Mouse (Mus musculus): Measurements from ENCODE around the gene Mfsd4a. TPM values are rescaled to one million over a fixed set of nuclear protein-coding genes. Genes with fewer than 3 reads are reported as not detected.

The Mfsd4a gene
- total RNA-seq, 2 experiments from 2014 or later, result 0.25 to 0.52 TPM

DNA sequence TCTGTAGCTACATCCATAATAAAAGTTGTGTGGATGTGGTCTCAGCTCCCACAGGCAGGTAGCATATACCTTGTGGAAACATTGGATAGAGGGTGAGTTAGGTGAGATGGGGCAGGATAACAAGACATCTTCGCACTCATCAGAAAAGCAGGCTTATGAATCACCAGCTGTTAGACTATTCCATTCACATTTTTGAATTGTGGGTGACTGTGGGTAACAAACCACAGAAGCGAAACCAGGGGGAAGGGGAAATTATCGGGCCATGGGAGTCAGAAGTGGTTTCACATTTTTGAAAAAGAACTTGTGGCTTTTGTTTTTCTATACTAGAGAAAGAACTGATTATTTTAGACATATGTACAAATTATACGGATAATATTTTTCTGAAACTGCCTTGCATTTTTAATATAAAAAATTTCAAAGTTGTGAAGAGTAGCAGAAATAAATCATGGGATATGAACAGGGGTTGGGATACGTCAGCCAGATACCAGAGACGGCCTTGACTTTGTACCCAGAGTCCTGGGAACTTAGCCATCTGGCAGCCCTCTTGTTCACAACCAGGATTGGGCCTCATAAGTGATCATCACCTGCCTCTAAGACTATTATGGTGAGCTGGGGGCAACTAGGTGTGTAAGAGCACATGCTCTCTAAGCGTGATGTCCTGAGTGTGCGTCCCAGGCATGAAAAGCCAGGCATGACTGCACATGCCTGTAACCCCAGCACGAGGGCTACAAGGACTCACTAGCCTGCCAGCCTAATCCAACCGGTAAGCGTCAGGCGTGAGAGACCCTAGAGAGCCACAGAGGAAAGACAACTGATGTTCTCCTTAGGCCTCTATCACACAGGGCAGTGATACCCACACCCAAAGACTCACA, 74.5 kb downstream of the Mfsd4a start:
- ATAC-seq (replicated peaks; ENCODE audit: poor library complexity), result 0 out of 2 replicates have a peak, but pooled peaks have one; percentile 45

DNA sequence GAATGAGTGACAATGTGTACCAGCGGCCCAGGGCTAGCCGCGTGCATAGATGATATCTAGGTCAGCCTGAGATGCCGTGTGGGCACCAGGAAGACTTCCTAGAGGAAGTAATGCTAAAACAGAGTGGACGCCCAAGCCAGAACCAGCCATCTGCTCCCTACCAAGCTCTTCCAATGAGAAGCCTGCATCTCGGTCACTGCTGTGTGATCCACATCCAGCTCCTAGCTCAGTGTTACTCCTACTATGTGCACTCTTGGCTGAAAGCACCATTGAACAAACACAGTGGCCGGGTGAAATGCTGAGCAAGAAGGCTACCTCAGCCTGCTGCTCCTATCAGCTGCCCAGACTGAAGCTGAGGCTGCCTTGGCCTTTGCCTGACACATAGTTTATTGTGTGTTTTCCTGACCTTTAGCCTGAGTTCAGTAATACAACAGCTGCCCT, 75.3 kb downstream of the Mfsd4a start:
- ATAC-seq (replicated peaks; ENCODE audit: poor library complexity), result 0 out of 2 replicates have a peak, but pooled peaks have one; percentile 19

DNA sequence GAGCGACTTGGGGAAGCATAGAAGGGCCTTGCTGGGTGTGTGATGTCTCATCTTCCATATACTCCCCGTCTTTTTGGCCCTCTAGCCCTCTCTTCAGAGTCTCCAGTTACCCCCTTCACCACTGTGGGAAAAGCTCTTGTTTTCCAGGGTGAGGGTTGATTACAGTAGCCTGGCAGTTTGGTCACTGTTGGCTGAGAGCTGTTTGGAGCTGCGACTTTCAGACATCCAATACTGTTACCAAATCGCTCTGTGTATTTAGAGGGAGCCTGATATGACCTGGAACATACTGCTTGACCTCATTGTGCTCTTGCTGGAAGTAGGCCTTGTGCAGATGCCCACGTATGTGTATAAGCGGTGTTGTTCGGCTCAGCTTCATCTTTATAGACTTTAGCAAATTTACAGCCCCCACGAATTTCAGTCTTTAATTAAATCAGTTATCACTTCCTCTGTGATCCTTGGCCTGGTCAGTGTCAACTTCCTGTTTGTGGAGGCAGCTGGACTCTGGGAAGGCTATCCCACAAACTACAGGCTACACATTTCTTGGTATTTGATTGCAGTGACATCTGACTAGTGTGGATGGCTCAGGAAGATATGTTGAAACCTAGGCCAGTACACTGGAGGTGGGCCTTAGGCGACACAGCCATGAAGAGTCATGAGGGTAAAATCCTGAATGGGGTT, 77.6 kb downstream of the Mfsd4a start:
- no peak for ATAC-seq (replicated peaks; ENCODE audit: poor library complexity)

DNA sequence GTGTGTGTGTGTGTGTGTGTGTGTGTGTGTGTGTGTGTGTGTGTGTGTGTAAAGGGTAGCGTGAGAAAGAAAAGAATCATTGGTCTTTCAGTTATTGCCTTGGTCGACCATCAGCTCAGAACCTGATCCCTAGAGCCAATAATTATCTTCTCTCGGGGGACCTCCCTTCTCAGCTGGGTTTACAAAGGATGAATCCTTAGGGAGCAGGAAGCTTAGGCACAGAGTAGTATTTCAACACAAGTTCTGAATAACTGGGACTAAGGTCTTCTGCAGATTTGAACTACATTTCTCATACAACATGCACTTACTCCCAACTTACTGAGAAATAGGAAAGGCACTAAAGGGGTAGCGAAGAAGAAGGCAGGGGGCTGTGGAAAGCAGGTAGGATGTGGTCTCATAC, 78.4 kb downstream of the Mfsd4a start:
- no peak for ATAC-seq (replicated peaks; ENCODE audit: poor library complexity)

DNA sequence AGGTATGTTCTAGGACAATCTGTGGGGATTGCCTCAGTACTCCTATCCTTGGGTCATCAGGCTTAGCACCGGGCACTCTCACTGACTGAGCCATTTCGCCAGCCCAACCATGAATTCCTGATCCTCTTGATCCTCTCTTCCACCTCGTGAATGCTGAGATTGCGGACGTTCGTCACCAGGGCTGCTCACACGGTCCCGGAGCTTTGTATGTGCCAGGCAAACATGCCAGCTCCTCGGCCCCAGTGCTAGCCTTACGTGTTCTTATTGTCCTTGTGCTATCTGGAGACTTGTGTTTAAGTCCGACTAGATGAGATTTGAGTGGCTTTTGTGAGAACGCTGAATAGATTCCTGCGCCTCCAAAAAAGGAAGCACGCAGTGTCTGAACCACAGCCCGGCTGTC, 80.4 kb downstream of the Mfsd4a start:
- no peak for ATAC-seq (replicated peaks; ENCODE audit: poor library complexity)

DNA sequence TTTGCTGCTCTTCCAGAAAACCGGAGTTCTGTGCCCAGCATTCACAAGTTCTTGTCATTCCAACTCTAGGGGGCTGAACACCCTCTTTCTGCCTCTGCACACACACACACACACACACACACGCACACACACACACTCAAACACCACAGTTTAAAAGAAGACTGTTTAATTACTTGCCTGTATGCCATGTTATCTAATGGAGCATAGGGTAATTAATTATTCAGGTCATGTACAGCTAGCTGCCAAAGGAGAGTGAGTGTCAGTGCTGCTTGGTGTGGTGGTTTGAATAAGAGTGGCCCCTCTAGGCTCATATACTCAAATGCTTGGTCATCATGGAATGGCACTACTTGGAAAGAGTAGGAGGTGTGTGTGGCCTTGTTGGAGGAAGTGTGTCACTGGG, 84.1 kb downstream of the Mfsd4a start:
- ATAC-seq (replicated peaks; ENCODE audit: poor library complexity), result no peak

DNA sequence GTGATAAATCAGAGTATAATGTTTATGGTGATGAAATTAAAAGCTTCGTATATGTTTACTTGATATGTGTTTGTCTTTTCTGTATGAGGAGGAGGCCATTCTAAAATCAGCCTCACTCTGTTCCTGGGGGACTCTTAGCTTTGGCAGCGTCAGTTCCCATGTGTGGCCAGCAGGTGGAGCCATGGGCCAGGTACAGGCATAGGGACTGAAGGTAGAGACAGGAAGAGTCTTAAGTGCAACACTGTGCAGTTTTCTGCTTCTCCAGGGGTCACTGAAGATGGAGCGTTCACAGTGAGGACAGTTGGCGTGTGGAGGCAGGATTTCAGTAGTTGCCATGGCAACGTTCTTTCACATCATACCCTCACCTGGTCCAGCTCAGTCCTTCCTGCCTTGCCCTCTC, 85.0 kb downstream of the Mfsd4a start:
- peak; percentile 94 for ATAC-seq (replicated peaks; ENCODE audit: poor library complexity)

DNA sequence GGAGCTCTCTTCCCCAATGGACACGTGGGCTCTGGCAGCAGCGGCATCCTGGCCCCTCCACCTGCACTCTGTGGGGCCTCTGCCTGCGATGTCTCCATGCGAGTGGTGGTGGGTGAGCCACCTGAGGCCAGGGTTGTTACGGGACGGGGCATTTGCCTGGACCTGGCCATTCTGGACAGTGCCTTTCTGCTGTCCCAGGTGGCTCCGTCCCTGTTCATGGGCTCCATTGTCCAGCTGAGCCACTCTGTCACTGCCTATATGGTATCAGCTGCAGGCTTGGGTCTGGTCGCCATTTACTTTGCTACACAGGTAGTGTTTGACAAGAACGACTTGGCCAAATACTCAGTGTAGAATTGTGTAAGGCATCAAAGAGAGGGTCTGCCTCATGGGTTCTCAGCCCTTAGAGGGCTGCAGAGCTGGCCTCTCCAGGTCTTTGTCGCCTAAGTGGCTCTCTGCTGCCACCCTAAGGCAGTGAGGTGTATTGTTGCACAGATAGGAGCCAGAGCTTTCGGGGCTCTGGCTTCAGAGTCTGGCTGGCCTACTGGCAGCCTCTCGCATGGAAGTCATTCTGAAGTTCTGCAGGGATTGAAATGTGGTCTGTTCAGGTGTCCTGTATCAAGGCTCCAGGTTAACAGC, 86.4 kb downstream of the Mfsd4a start:
- peak; percentile 91 for ATAC-seq (replicated peaks; ENCODE audit: poor library complexity)

DNA sequence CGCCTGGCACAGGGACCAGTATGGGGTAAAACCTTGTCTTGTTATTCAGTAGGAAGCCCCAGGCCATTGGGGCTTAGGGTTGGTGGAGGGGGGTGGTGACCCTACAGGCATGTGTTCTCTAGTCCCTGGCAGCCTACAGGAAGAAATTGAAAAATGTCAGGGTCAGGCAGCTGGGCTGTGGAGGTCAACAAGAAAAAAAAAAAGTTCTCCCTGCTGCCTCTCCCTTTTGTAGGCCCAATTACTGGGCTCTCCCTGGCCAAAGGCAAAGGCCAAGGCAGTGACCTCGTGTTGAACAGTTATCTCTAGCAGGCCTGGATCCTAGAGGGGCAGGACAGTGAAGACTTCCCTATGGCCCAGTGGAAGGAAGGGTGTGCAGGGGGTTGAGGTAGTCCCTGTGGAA, 87.4 kb downstream of the Mfsd4a start:
- ATAC-seq (replicated peaks; ENCODE audit: poor library complexity), result no peak

DNA sequence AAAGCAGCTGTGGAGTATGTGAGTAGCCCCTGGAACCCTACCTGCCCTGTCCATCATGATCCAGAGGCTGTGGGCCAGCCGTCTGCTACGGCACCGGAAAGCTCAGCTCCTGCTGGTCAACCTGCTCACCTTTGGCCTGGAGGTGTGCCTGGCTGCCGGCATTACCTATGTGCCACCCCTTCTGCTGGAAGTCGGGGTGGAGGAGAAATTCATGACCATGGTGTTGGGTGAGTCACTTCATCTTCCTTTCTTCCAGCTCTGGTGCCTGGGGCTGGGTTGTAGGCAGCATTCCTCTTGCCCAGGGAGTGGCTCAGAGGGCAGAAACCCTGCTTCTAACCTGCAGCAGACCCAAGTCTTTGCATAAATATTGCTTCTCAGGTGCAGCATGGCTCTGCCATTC, 91.0 kb downstream of the Mfsd4a start:
- ATAC-seq (replicated peaks; ENCODE audit: poor library complexity), result no peak

DNA sequence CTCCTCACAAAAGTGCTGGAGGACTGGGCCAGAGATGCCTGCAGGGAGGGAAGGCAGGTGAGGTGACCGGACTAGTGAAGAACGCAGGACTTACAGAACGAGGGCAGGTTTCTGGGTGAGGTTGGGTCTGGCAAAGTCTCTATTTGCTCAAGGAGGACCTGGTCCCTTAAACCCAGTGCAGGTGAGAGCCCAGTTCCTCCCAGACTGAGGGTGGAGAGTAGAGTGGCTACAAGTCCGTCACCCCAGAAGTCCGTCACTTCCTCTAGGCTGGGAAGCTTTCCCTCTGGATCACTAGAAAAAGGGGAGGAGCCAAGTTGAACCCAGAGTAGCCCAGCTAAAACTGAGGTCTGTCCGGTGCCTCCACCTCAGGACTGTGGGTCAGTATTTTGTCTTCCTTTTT, 93.9 kb downstream of the Mfsd4a start:
- ATAC-seq (replicated peaks; ENCODE audit: poor library complexity), result no peak

Other genes starting within 250 kb of the Mfsd4a start
- gene Slc41a1, start 240.6 kb downstream of the Mfsd4a start, total RNA-seq (2015), result 5.9 TPM in 2 replicates
- 3.3 and 5.2 TPM in 2 replicates for gene Slc41a1, start 240.6 kb downstream of the Mfsd4a start, total RNA-seq (2017)
- gene Rab29, start 200.8 kb downstream of the Mfsd4a start, total RNA-seq (2015), result 17.0 and 19.0 TPM in 2 replicates
- gene Rab29, start 200.8 kb downstream of the Mfsd4a start, total RNA-seq (2017), result 16.0 and 20.2 TPM in 2 replicates
- gene Nucks1, start 157.5 kb downstream of the Mfsd4a start, total RNA-seq (2015), result 205 and 208 TPM in 2 replicates
- gene Nucks1, start 157.5 kb downstream of the Mfsd4a start, total RNA-seq (2017), result 299 and 362 TPM in 2 replicates
- gene Slc45a3, start 105.1 kb downstream of the Mfsd4a start, total RNA-seq (2015), result 1.6 and 2.7 TPM in 2 replicates
- gene Slc45a3, start 105.1 kb downstream of the Mfsd4a start, total RNA-seq (2017), result 1.1 and 1.6 TPM in 2 replicates
- gene Elk4, start 60.5 kb downstream of the Mfsd4a start, total RNA-seq (2015), result 87.7 and 98.6 TPM in 2 replicates
- gene Elk4, start 60.5 kb downstream of the Mfsd4a start, total RNA-seq (2017), result 44.3 and 73.1 TPM in 2 replicates
- gene Cdk18, start 71.6 kb upstream of the Mfsd4a start, total RNA-seq (2015), result 1.7 and 2.3 TPM in 2 replicates
- gene Cdk18, start 71.6 kb upstream of the Mfsd4a start, total RNA-seq (2017), result 0.75 and 1.3 TPM in 2 replicates
- not detected in 2 replicates for gene Lemd1, start 123.4 kb upstream of the Mfsd4a start, total RNA-seq (2015)
- gene Lemd1, start 123.4 kb upstream of the Mfsd4a start, total RNA-seq (2017), result not detected in 2 replicates
- gene AC124108.1, start 123.4 kb upstream of the Mfsd4a start, total RNA-seq (2015), result not detected in 2 replicates
- not detected in 2 replicates for gene AC124108.1, start 123.4 kb upstream of the Mfsd4a start, total RNA-seq (2017)
- gene Gm10188, start 161.7 kb upstream of the Mfsd4a start, total RNA-seq (2015), result not detected in 2 replicates
- gene Gm10188, start 161.7 kb upstream of the Mfsd4a start, total RNA-seq (2017), result not detected in 2 replicates
- gene Klhdc8a, start 230.6 kb upstream of the Mfsd4a start, total RNA-seq (2015), result not detected in 2 replicates
- gene Klhdc8a, start 230.6 kb upstream of the Mfsd4a start, total RNA-seq (2017), result not detected in 2 replicates
- gene Nuak2, start 248.1 kb upstream of the Mfsd4a start, total RNA-seq (2015), result 19.8 and 26.1 TPM in 2 replicates
- gene Nuak2, start 248.1 kb upstream of the Mfsd4a start, total RNA-seq (2017), result 14.5 and 20.2 TPM in 2 replicates

Measured in megakaryocyte progenitor cell, adult 5-6 weeks (primary cell).